Mouse (Mus musculus) kidney, postnatal 0 days (tissue): ENCODE results near the gene Spats2. TPM values are rescaled to one million over a fixed set of nuclear protein-coding genes. Genes with fewer than 3 reads are reported as not detected.

Source experiments
- ATAC-seq: fragments of 200-750 bp; cut with Nextera tagmentation; replicated peaks from 2 replicates; pipeline ENCODE4 v1.8.0; 2017; ENCODE audit warnings: low read depth, moderate number of reproducible peaks, moderate TSS enrichment, moderate library complexity; ENCODE audit not compliant: low FRiP score
- DNase-seq: peaks from one replicate; pipeline ENCODE4 v3.0.0-alpha.2; 2016; ENCODE audit warnings: low spot score
- H3K27ac ChIP-seq: fragments of 300-500 bp; sonication (generic); 2 replicates; pipeline ENCODE4 v1.5.1; 2014; ENCODE audit warnings: mild to moderate bottlenecking
- H3K27me3 ChIP-seq: fragments of 300-500 bp; sonication (generic); 2 replicates; pipeline ENCODE4 v1.6.1; 2014; ENCODE audit warnings: low read length, mixed read lengths; ENCODE audit not compliant: insufficient read depth
- H3K36me3 ChIP-seq: fragments of 300-500 bp; sonication (generic); 2 replicates; pipeline ENCODE4 v1.6.1; 2014; ENCODE audit warnings: low read length, mixed read lengths; ENCODE audit not compliant: insufficient read depth
- H3K4me1 ChIP-seq: fragments of 300-500 bp; sonication (generic); replicated peaks from 2 replicates; pipeline ENCODE4 v1.6.1; 2014; ENCODE audit warnings: antibody characterized with exemption, low read length, mixed read lengths; ENCODE audit not compliant: insufficient read depth
- H3K4me2 ChIP-seq: fragments of 300-500 bp; sonication (generic); 2 replicates; pipeline ENCODE4 v1.6.1; 2014; ENCODE audit warnings: mild to moderate bottlenecking, low read length, moderate library complexity, mixed read lengths
- H3K4me3 ChIP-seq: fragments of 300-500 bp; sonication (generic); replicated peaks from 2 replicates; pipeline ENCODE4 v1.5.1; 2014; ENCODE audit warnings: low read depth, low read length
- H3K9ac ChIP-seq: fragments of 300-500 bp; sonication (generic); 2 replicates; pipeline ENCODE4 v1.6.1; 2014; ENCODE audit warnings: low read depth, low read length
- H3K9me3 ChIP-seq: fragments of 300-500 bp; sonication (generic); replicated peaks from 2 replicates; pipeline ENCODE4 v1.6.1; 2016; ENCODE audit warnings: low read length, inconsistent platforms, mixed read lengths
- CTCF ChIP-seq: IDR thresholded peaks from 2 replicates; pipeline ENCODE4 v1.5.1; 2016; ENCODE audit warnings: antibody characterized with exemption, low read depth, mild to moderate bottlenecking, moderate library complexity
- WGBS: fragments of 180-500 bp; shearing (Covaris S2); extraction: QIAGEN DNeasy Blood & Tissue Kit; methylation state at CpG from one replicate; pipeline ENCODE4 v1.1.7; 2014; 5-methylcytosine and 5-hydroxymethylcytosine counted together
- polyA plus RNA-seq: library from polyadenylated mRNA; unstranded; fragments of >200 nt; fragmentation: Nextera tagmentation; extraction: Ambion mirVana; gene quantifications from 2 replicates; pipeline ENCODE4 v1.2.1, GENCODE M21; 2015

Gene Spats2
- polyA plus RNA-seq, 1 experiment from 2014 or later, result 33.5 TPM

GRCm38 (mm10) chr15:99089069-99089468 lies 36.6 kb upstream of the Spats2 start:
- WGBS, result 16% methylated on average over 14 of the region's 14 CpGs
- DNase-seq, result peak; percentile 56
- H3K36me3 ChIP-seq, result no peaks in the 10 kb centered on the region

DNA sequence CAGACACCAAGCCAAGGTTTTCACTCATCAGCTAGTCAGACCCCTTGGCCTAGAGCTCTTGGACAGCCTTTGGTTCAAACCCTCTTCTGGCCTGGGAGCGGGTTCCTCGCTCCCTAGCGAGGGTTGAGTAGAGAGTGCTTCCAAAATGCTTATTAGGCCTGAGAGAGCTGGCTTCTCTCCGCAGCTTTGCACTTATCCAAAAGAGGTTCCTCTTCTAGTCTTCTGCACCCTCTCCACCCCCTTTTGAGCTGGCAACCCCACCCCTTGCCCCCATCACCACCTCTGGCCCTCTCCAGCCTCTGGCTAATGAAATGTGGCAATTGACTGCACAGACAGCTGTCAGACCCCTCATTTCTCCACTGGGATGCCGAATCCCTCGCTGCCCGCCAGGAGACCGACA lies 32.8 kb upstream of the Spats2 start, which contains the start of gene Dnajc22:
Gene Dnajc22, plus strand, starts transcription at position 301 of the 400 bp plus-strand sequence.
- DNase-seq (no peak), ATAC-seq (no peak)
- Histone ChIP-seq H3K4me1 (peaks cover 34% of the 10 kb centered on the region), H3K27me3 (peaks cover 17% of the 10 kb centered on the region), H3K9me3 (no peaks in the 10 kb centered on the region), H3K4me2 (peak within 1 kb of the TSS; percentile 90), H3K4me3 (peak within 1 kb of the TSS; percentile 42), H3K36me3 (no peaks in the 10 kb centered on the region), H3K9ac (peak within 1 kb of the TSS; percentile 49; the same call in 1 of the 2 replicates), H3K27ac (no peak within 1 kb of the TSS; the same call in 1 of the 2 replicates)
- TF ChIP-seq CTCF, result no peak
- WGBS, result 64% methylated on average over 8 of the region's 8 CpGs

More at GRCm38 (mm10) chr15:99089069-99089468, 36.6 kb upstream of the Spats2 start:
- ATAC-seq, result no peak
- peak overlapping the region; percentile 53 for H3K4me2 ChIP-seq
- peaks cover 22% of the 10 kb centered on the region for H3K27me3 ChIP-seq
- no peaks in the 10 kb centered on the region for H3K9me3 ChIP-seq
- no peak overlapping the region for H3K4me3 ChIP-seq
- no peak overlapping the region for H3K9ac ChIP-seq
- no peak for TF ChIP-seq CTCF
- H3K4me1 ChIP-seq, result peaks cover 11% of the 10 kb centered on the region; the same call in 1 of the 2 replicates
- no peak overlapping the region for H3K27ac ChIP-seq

- 0 out of 2 replicates have a peak, but pooled peaks have one; percentile 16 for ATAC-seq
These were observed 32.1 kb upstream of the Spats2 start for GRCm38 (mm10) chr15:99093291-99094258.

DNA sequence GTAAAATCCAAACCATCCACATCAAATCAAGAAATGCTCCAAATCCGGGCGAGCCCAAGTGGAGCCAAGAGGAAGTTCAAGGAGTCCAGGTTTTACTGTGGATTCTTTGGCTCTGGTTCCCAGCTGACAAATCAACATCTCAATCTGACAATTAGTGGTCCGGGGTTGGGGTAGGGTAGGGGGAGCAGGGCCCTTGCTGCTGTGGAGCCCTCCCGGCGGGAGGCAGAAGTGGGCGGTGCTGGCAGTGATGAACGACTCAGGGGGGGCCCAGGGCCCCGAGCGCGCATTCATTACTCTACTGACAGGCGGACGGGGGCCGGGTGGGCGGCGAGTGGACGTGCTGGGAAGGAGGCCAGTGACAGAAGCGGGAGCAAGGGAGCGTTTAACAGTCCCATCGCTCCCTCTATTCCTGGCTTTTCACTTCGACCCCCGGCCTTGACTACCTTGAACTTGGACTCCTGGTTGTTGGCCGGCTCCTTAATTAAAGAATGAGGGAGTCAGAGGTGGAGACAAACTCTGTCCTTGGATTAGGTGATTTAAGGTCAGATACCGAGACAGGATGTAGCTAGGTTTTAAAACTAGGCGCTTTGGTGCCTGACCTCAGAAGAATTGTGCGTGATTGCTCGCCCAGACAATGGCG lies 31.0 kb upstream of the Spats2 start:
- H3K27me3 ChIP-seq, result peaks cover 20% of the 10 kb centered on the region
- H3K9ac ChIP-seq, result no peak overlapping the region
- no peaks in the 10 kb centered on the region for H3K9me3 ChIP-seq
- peak overlapping the region; percentile 38 for H3K4me2 ChIP-seq
- DNase-seq (peak; percentile 76), ATAC-seq (peak; percentile 5; the same call in 1 of the 2 replicates)
- peaks cover 45% of the 10 kb centered on the region for H3K4me1 ChIP-seq
- H3K27ac ChIP-seq, result no peak overlapping the region
- TF ChIP-seq CTCF, result no peak
- H3K4me3 ChIP-seq, result no peak overlapping the region
- WGBS, result 2% methylated on average over 27 of the region's 27 CpGs
- no peaks in the 10 kb centered on the region for H3K36me3 ChIP-seq

More at GRCm38 (mm10) chr15:99093291-99094258, 32.1 kb upstream of the Spats2 start:
- DNase-seq, result peak; percentile 86
- Histone ChIP-seq H3K27me3 (peaks cover 20% of the 10 kb centered on the region), H3K27ac (no peak overlapping the region; the same call in 1 of the 2 replicates), H3K9me3 (no peaks in the 10 kb centered on the region), H3K4me3 (peak overlapping the region; percentile 42), H3K4me2 (peak overlapping the region; percentile 90), H3K4me1 (peaks cover 41% of the 10 kb centered on the region), H3K36me3 (no peaks in the 10 kb centered on the region), H3K9ac (peak overlapping the region; percentile 49; the same call in 1 of the 2 replicates)
- TF ChIP-seq CTCF, result peak; percentile 57
- 2% methylated on average over 56 of the region's 56 CpGs for WGBS

DNA sequence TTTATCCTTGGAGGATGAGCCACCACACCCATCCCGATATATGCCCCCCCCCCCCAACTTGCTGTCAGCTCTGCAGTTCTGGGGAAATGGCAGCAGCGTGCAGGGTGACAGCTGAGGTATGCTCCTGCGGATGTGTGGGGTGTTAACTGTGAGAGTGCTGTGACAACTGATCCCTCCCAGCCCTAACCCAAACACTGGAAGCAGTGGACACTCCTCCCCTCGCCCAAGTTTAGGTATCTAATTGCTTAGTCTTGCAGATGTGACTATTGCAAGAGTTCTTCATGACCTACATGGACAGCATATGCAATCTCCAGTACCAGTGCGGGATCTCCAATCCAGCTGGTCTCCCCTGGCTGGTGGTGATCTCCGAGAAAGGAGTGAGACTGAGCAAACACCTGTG lies 30.4 kb upstream of the Spats2 start:
- H3K9ac ChIP-seq, result no peak overlapping the region
- no peaks in the 10 kb centered on the region for H3K9me3 ChIP-seq
- ATAC-seq (no peak), DNase-seq (peak; percentile 73)
- H3K4me2 ChIP-seq, result peak overlapping the region; percentile 38; the same call in 1 of the 2 replicates
- peaks cover 20% of the 10 kb centered on the region for H3K27me3 ChIP-seq
- no peak overlapping the region for H3K4me3 ChIP-seq
- 15% methylated on average over 6 of the region's 6 CpGs for WGBS
- no peaks in the 10 kb centered on the region for H3K36me3 ChIP-seq
- no peak overlapping the region for H3K27ac ChIP-seq
- TF ChIP-seq CTCF, result no peak
- peaks cover 45% of the 10 kb centered on the region for H3K4me1 ChIP-seq
